Mouse (Mus musculus): ENCODE results near the gene Lrrc3c. TPM values are rescaled to one million over a fixed set of nuclear protein-coding genes. Genes with fewer than 3 reads are reported as not detected.

Gene Lrrc3c
- polyA plus RNA-seq, 1 experiment from 2014 or later: not detected

DNA sequence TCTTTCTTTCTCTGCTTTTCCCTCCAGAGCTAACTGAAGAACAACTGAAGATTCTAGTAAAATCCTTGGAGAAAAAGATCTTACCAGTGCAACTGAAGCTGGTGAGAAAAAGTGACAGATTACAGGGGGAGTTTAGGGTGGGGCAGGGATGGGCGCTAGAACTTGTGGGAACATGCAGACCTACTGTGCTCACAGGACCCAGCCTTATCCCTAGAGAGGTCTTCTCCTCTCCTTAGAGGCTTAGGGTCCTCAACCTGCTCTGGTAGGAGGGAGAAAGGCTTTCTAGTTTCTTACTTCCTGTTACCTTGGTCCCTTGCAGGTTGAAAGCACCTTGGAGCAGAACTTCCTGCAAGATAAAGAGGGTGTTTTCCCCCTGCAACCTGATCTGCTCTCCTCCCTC lies 39.4 kb downstream of the Lrrc3c start:
- ATAC-seq (replicated peaks; ENCODE audit: insufficient number of reproducible peaks, insufficient read depth, low FRiP score, low read depth): no peak
- H3K4me3 ChIP-seq: no peak overlapping the region
- WGBS: 71% methylated on average over 1 of the region's 1 CpGs
- H3K4me1 ChIP-seq (replicated peaks): no peaks in the 10 kb centered on the region
- H3K9ac ChIP-seq: no peak overlapping the region
- H3K4me2 ChIP-seq: no peak overlapping the region
- no peaks in the 10 kb centered on the region for H3K9me3 ChIP-seq (replicated peaks)
- H3K36me3 ChIP-seq: no peaks in the 10 kb centered on the region
- H3K27ac ChIP-seq: no peak overlapping the region
- H3K27me3 ChIP-seq: no peaks in the 10 kb centered on the region

DNA sequence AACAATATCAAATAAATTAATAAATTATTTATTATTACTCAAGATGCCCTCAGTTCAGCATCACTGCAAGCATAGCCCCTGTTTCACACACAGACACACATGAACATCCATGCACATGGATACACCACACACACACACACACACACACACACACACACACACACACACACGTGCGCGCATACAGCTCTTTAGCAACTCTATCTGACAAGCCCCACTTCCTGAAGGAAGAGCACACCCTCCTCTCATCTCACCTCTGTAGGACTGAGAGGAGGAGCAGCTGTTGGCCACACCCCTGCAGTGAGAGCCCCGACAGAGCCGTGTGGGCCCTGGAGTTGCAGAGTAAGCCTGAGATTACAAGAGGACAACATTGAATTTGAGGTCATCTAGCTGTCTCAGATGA lies 42.0 kb downstream of the Lrrc3c start:
- Histone ChIP-seq H3K9ac (no peak overlapping the region), H3K4me1 (replicated peaks) (no peaks in the 10 kb centered on the region), H3K27ac (no peak overlapping the region), H3K27me3 (no peaks in the 10 kb centered on the region), H3K4me2 (no peak overlapping the region), H3K9me3 (replicated peaks) (no peaks in the 10 kb centered on the region), H3K36me3 (no peaks in the 10 kb centered on the region), H3K4me3 (no peak overlapping the region)
- 46% methylated on average over 5 of the region's 5 CpGs for WGBS
- no peak for ATAC-seq (replicated peaks; ENCODE audit: insufficient number of reproducible peaks, insufficient read depth, low FRiP score, low read depth)

DNA sequence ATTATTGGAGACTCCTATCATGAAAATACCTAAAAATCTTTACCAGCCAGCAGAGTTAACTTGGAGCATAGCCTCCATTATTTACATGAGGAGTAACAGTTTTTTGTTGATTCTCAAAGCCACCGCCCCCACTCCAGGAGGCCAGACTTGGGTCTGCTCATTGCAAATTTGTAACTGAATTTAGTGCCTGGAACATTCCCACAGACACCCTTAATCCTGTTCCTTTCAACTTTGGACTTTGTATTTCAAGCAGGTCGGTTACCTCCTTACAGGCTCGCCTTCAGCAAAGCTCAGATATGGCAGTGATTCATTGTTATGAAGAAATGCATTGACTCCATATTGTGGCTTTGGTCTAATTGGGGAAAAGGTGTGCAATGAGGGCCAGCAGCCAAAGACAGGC lies 46.7 kb downstream of the Lrrc3c start:
- Histone ChIP-seq H3K4me3 (no peak overlapping the region), H3K27me3 (peaks cover 18% of the 10 kb centered on the region; the same call in 1 of the 2 replicates), H3K4me1 (replicated peaks) (no peaks in the 10 kb centered on the region), H3K4me2 (no peak overlapping the region), H3K9ac (no peak overlapping the region), H3K36me3 (no peaks in the 10 kb centered on the region), H3K27ac (no peak overlapping the region), H3K9me3 (replicated peaks) (no peaks in the 10 kb centered on the region)
- ATAC-seq (replicated peaks; ENCODE audit: insufficient number of reproducible peaks, insufficient read depth, low FRiP score, low read depth): no peak
- 68% methylated on average over 3 of the region's 3 CpGs for WGBS

DNA sequence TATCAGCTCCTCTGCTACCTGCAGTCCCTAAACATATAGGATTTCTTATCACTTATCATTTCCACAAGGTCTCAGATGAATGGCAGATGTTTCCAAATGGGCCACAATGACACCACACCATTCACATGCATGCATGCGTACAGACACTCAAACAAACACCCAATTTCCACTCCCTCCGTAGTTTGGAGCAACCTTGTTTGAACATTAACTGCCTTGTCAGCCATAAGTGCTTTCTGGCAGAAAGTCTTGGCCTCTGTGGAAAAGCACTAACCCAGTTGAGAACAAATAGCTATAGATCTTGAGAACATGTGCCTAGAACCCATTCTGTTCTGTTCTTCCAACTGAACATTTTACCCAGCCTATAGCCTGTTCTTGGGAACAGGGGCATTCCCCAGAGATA lies 47.9 kb downstream of the Lrrc3c start:
- Histone ChIP-seq H3K27ac (no peak overlapping the region), H3K9me3 (replicated peaks) (no peaks in the 10 kb centered on the region), H3K4me1 (replicated peaks) (no peaks in the 10 kb centered on the region), H3K4me2 (no peak overlapping the region), H3K36me3 (no peaks in the 10 kb centered on the region), H3K4me3 (no peak overlapping the region), H3K27me3 (peaks cover 24% of the 10 kb centered on the region; the same call in 1 of the 2 replicates), H3K9ac (no peak overlapping the region)
- no peak for ATAC-seq (replicated peaks; ENCODE audit: insufficient number of reproducible peaks, insufficient read depth, low FRiP score, low read depth)
- WGBS: 73% methylated on average over 2 of the region's 2 CpGs

DNA sequence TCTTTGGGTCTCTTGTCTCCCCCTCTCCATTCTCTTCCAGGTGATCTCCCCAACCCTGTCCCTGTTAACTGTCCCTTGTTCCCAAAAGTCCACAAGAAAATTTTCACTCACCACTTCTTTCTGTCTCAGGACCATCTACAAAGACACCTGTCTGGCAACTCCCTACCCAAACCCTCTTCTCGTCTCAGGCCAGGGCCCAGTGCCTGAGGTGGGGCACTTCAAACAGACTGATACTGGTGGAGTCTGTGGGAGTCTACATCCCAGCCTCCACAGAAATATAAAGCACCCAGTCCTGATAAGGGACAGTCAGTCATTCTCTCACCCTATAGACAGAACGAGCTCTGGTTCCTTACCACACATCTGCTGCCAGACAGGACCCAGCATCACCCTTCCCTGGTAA lies 48.4 kb downstream of the Lrrc3c start, which contains the start of gene Gsdma2:
TSS of gene Gsdma2 (plus strand) at position 301 of the 400 bp plus-strand sequence.
- H3K4me3 ChIP-seq: no peak within 1 kb of the TSS

More for the DNA sequence above, 48.4 kb downstream of the Lrrc3c start, which contains the start of gene Gsdma2:
- peaks cover 24% of the 10 kb centered on the region; the same call in 1 of the 2 replicates for H3K27me3 ChIP-seq
- ATAC-seq (replicated peaks; ENCODE audit: insufficient number of reproducible peaks, insufficient read depth, low FRiP score, low read depth): no peak
- H3K9ac ChIP-seq: no peak within 1 kb of the TSS
- no peaks in the 10 kb centered on the region for H3K36me3 ChIP-seq
- no peaks in the 10 kb centered on the region for H3K4me1 ChIP-seq (replicated peaks)
- H3K9me3 ChIP-seq (replicated peaks): no peaks in the 10 kb centered on the region
- 49% methylated on average over 2 of the region's 2 CpGs for WGBS
- H3K4me2 ChIP-seq: no peak within 1 kb of the TSS
- H3K27ac ChIP-seq: no peak within 1 kb of the TSS

Other genes with a start within 250 kb of the Lrrc3c start
- 60.9 and 62.5 TPM in 2 replicates for gene Ppp1r1b, start 249.9 kb upstream of the Lrrc3c start, polyA plus RNA-seq (2015; fragmentation: Nextera tagmentation; extraction: Ambion mirVana)
- gene Stard3, start 239.9 kb upstream of the Lrrc3c start, polyA plus RNA-seq (2015; fragmentation: Nextera tagmentation; extraction: Ambion mirVana): 33.9 and 40.5 TPM in 2 replicates
- 154 and 158 TPM in 2 replicates for gene Tcap, start 214.5 kb upstream of the Lrrc3c start, polyA plus RNA-seq (2015; fragmentation: Nextera tagmentation; extraction: Ambion mirVana)
- 0.52 and 0.57 TPM in 2 replicates for gene Pnmt, start 211.8 kb upstream of the Lrrc3c start, polyA plus RNA-seq (2015; fragmentation: Nextera tagmentation; extraction: Ambion mirVana)
- 17.0 and 19.3 TPM in 2 replicates for gene Pgap3, start 197.8 kb upstream of the Lrrc3c start, polyA plus RNA-seq (2015; fragmentation: Nextera tagmentation; extraction: Ambion mirVana)
- 36.1 and 44.2 TPM in 2 replicates for gene Erbb2, start 185.8 kb upstream of the Lrrc3c start, polyA plus RNA-seq (2015; fragmentation: Nextera tagmentation; extraction: Ambion mirVana)
- 98.8 and 108 TPM in 2 replicates for gene Mien1, start 159.3 kb upstream of the Lrrc3c start, polyA plus RNA-seq (2015; fragmentation: Nextera tagmentation; extraction: Ambion mirVana)
- gene Grb7, start 151.9 kb upstream of the Lrrc3c start, polyA plus RNA-seq (2015; fragmentation: Nextera tagmentation; extraction: Ambion mirVana): 1.3 and 5.0 TPM in 2 replicates
- 0.05 and 0.70 TPM in 2 replicates for gene Ikzf3, start 52.3 kb upstream of the Lrrc3c start, polyA plus RNA-seq (2015; fragmentation: Nextera tagmentation; extraction: Ambion mirVana)
- 0.11 and 0.43 TPM in 2 replicates for gene Zpbp2, start 47.2 kb upstream of the Lrrc3c start, polyA plus RNA-seq (2015; fragmentation: Nextera tagmentation; extraction: Ambion mirVana)
- gene Ormdl3, start 10.9 kb upstream of the Lrrc3c start, polyA plus RNA-seq (2015; fragmentation: Nextera tagmentation; extraction: Ambion mirVana): 55.6 and 68.0 TPM in 2 replicates
- gene Gm12355, start 27.4 kb downstream of the Lrrc3c start, polyA plus RNA-seq (2015; fragmentation: Nextera tagmentation; extraction: Ambion mirVana): 0.14 and 0.96 TPM in 2 replicates
- not detected in 2 replicates for gene Gsdma3, start 28.1 kb downstream of the Lrrc3c start, polyA plus RNA-seq (2015; fragmentation: Nextera tagmentation; extraction: Ambion mirVana)
- not detected in 2 replicates for gene Gsdma2, start 48.5 kb downstream of the Lrrc3c start, polyA plus RNA-seq (2015; fragmentation: Nextera tagmentation; extraction: Ambion mirVana)
- not detected in 2 replicates for gene Gsdma, start 66.1 kb downstream of the Lrrc3c start, polyA plus RNA-seq (2015; fragmentation: Nextera tagmentation; extraction: Ambion mirVana)
- 141 and 177 TPM in 2 replicates for gene Psmd3, start 84.3 kb downstream of the Lrrc3c start, polyA plus RNA-seq (2015; fragmentation: Nextera tagmentation; extraction: Ambion mirVana)
- gene Csf3, start 103.0 kb downstream of the Lrrc3c start, polyA plus RNA-seq (2015; fragmentation: Nextera tagmentation; extraction: Ambion mirVana): not detected in 2 replicates
- gene Med24, start 131.1 kb downstream of the Lrrc3c start, polyA plus RNA-seq (2015; fragmentation: Nextera tagmentation; extraction: Ambion mirVana): 33.5 and 43.0 TPM in 2 replicates
- 34.8 and 39.5 TPM in 2 replicates for gene Thra, start 142.3 kb downstream of the Lrrc3c start, polyA plus RNA-seq (2015; fragmentation: Nextera tagmentation; extraction: Ambion mirVana)
- 7.0 and 7.5 TPM in 2 replicates for gene Nr1d1, start 177.0 kb downstream of the Lrrc3c start, polyA plus RNA-seq (2015; fragmentation: Nextera tagmentation; extraction: Ambion mirVana)
- 15.5 and 17.2 TPM in 2 replicates for gene Msl1, start 197.2 kb downstream of the Lrrc3c start, polyA plus RNA-seq (2015; fragmentation: Nextera tagmentation; extraction: Ambion mirVana)
- 21.3 and 27.6 TPM in 2 replicates for gene Casc3, start 206.6 kb downstream of the Lrrc3c start, polyA plus RNA-seq (2015; fragmentation: Nextera tagmentation; extraction: Ambion mirVana)
- 0.71 and 1.5 TPM in 2 replicates for gene Rapgefl1, start 238.5 kb downstream of the Lrrc3c start, polyA plus RNA-seq (2015; fragmentation: Nextera tagmentation; extraction: Ambion mirVana)